Mouse (Mus musculus): ENCODE data around the gene Olfr48. TPM values are rescaled to one million over a fixed set of nuclear protein-coding genes. Genes with fewer than 3 reads are reported as not detected.

Gene Olfr48
- polyA plus RNA-seq, 1 experiment = not detected

GRCm38 (mm10) chr2:89799583-89799982, 48.4 kb downstream of the Olfr48 start:
- no peak overlapping the region for H3K4me3 ChIP-seq (ENCODE audit: low read depth, low read length)
- no peaks in the 10 kb centered on the region for H3K36me3 ChIP-seq (ENCODE audit: control insufficient read depth, insufficient read depth, low read length)
- no peak for TF ChIP-seq CTCF (IDR thresholded peaks at IDR 0.05; ENCODE audit: extremely low read depth, insufficient read length, insufficient replicate concordance, low read depth, low read length)
- no peak for TF ChIP-seq POLR2A (IDR thresholded peaks at IDR 0.05; ENCODE audit: low read depth, low read length)
- WGBS = 90% methylated on average over 3 of the region's 3 CpGs
- no peak overlapping the region for H3K27ac ChIP-seq (ENCODE audit: insufficient read depth, low read depth, low read length)
- H3K27me3 ChIP-seq (ENCODE audit: control insufficient read depth, insufficient read depth, low read length) = no peaks in the 10 kb centered on the region
- no peaks in the 10 kb centered on the region for H3K4me1 ChIP-seq (ENCODE audit: control insufficient read depth, insufficient read depth, insufficient read length, low read length)

DNA sequence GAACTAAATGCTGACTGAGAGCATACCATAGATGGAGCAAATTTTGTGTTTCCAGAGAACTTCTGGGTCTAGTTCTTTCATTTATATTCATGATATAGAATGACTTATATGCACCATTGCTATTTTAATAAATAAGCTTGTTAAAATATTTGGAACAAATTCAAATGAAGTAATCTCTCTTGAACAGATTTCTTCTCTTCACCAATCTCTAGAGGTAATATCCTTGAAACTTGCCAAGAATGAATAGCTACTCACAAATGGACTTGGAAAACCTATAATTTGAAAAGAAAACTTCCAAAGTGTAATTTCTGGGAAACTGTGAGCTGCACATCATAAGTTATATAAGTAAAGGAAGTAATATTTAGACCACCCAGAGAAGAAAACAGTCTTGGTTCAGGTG, 54.5 kb downstream of the Olfr48 start, which contains the start of gene Olfr1254:
TSS of gene Olfr1254 (minus strand) at position 101 of the 400 bp plus-strand sequence.
- no peak within 1 kb of the TSS for H3K27ac ChIP-seq (ENCODE audit: insufficient read depth, low read depth, low read length)
- TF ChIP-seq POLR2A (IDR thresholded peaks at IDR 0.05; ENCODE audit: low read depth, low read length) = no peak
- TF ChIP-seq CTCF (IDR thresholded peaks at IDR 0.05; ENCODE audit: extremely low read depth, insufficient read length, insufficient replicate concordance, low read depth, low read length) = no peak
- no peak within 1 kb of the TSS for H3K4me3 ChIP-seq (ENCODE audit: low read depth, low read length)
- H3K4me1 ChIP-seq (ENCODE audit: control insufficient read depth, insufficient read depth, insufficient read length, low read length) = no peaks in the 10 kb centered on the region
- no peaks in the 10 kb centered on the region for H3K27me3 ChIP-seq (ENCODE audit: control insufficient read depth, insufficient read depth, low read length)
- no peaks in the 10 kb centered on the region for H3K36me3 ChIP-seq (ENCODE audit: control insufficient read depth, insufficient read depth, low read length)

Other genes starting within 250 kb of the Olfr48 start
- not detected in 2 replicates for gene Olfr1247, start 234.1 kb downstream of the Olfr48 start, polyA plus RNA-seq (2012; rRNA removed)
- not detected in 2 replicates for gene Olfr1248, start 230.0 kb downstream of the Olfr48 start, polyA plus RNA-seq (2012; rRNA removed)
- gene Olfr1249, start 213.2 kb downstream of the Olfr48 start, polyA plus RNA-seq (2012; rRNA removed) = not detected in 2 replicates
- not detected in 2 replicates for gene Olfr1250, start 186.7 kb downstream of the Olfr48 start, polyA plus RNA-seq (2012; rRNA removed)
- not detected in 2 replicates for gene Olfr1251, start 176.3 kb downstream of the Olfr48 start, polyA plus RNA-seq (2012; rRNA removed)
- gene Olfr1252, start 123.2 kb downstream of the Olfr48 start, polyA plus RNA-seq (2012; rRNA removed) = not detected in 2 replicates
- not detected in 2 replicates for gene Olfr1253, start 91.1 kb downstream of the Olfr48 start, polyA plus RNA-seq (2012; rRNA removed)
- gene Olfr1254, start 54.6 kb downstream of the Olfr48 start, polyA plus RNA-seq (2012; rRNA removed) = not detected in 2 replicates
- not detected in 2 replicates for gene Olfr1255, start 36.2 kb downstream of the Olfr48 start, polyA plus RNA-seq (2012; rRNA removed)
- gene Olfr1256, start 6.7 kb downstream of the Olfr48 start, polyA plus RNA-seq (2012; rRNA removed) = not detected in 2 replicates
- not detected in 2 replicates for gene Olfr1257, start 30.2 kb upstream of the Olfr48 start, polyA plus RNA-seq (2012; rRNA removed)
- not detected in 2 replicates for gene Olfr1258, start 79.1 kb upstream of the Olfr48 start, polyA plus RNA-seq (2012; rRNA removed)
- gene Olfr1259, start 100.5 kb upstream of the Olfr48 start, polyA plus RNA-seq (2012; rRNA removed) = 0.18 TPM in 1 of 2 replicates, not detected in the other
- not detected in 2 replicates for gene Olfr1260, start 126.1 kb upstream of the Olfr48 start, polyA plus RNA-seq (2012; rRNA removed)
- gene Olfr1261, start 143.0 kb upstream of the Olfr48 start, polyA plus RNA-seq (2012; rRNA removed) = not detected in 2 replicates
- gene Olfr1262, start 151.9 kb upstream of the Olfr48 start, polyA plus RNA-seq (2012; rRNA removed) = not detected in 2 replicates
- not detected in 2 replicates for gene Olfr1263, start 163.9 kb upstream of the Olfr48 start, polyA plus RNA-seq (2012; rRNA removed)
- not detected in 2 replicates for gene Olfr1264, start 177.4 kb upstream of the Olfr48 start, polyA plus RNA-seq (2012; rRNA removed)
- gene Olfr1265, start 187.1 kb upstream of the Olfr48 start, polyA plus RNA-seq (2012; rRNA removed) = not detected in 2 replicates
- gene Olfr140, start 215.4 kb upstream of the Olfr48 start, polyA plus RNA-seq (2012; rRNA removed) = not detected in 2 replicates

Data from small intestine, adult 2 months (tissue).